Mouse (Mus musculus) neural tube, embryonic 12.5 days (tissue): ENCODE measurements around the gene Cntln. TPM values are rescaled to one million over a fixed set of nuclear protein-coding genes. Genes with fewer than 3 reads are reported as not detected.

ENCODE experiments used
- ATAC-seq: fragments of 200-750 bp; cut with Nextera tagmentation; 2 replicates; pipeline ENCODE4 v1.8.0; 2017; ENCODE audit warnings: low read depth, mild to moderate bottlenecking, moderate TSS enrichment, moderate library complexity; ENCODE audit not compliant: low FRiP score
- H3K27ac ChIP-seq: fragments of 300-500 bp; sonication (generic); 2 replicates; pipeline ENCODE4 v1.5.1; 2016
- H3K27me3 ChIP-seq: fragments of 300-500 bp; sonication (generic); replicated peaks from 2 replicates; pipeline ENCODE4 v1.6.1; 2016; ENCODE audit warnings: mild to moderate bottlenecking
- H3K36me3 ChIP-seq: fragments of 300-500 bp; sonication (generic); 2 replicates; pipeline ENCODE4 v1.6.1; 2016; ENCODE audit warnings: mild to moderate bottlenecking
- H3K4me1 ChIP-seq: fragments of 300-500 bp; sonication (generic); 2 replicates; pipeline ENCODE4 v1.6.1; 2016
- H3K4me2 ChIP-seq: fragments of 300-500 bp; sonication (generic); replicated peaks from 2 replicates; pipeline ENCODE4 v1.6.1; 2016; ENCODE audit warnings: mild to moderate bottlenecking
- H3K4me3 ChIP-seq: fragments of 300-500 bp; sonication (generic); 2 replicates; pipeline ENCODE4 v1.5.1; 2016
- H3K9ac ChIP-seq: fragments of 300-500 bp; sonication (generic); 2 replicates; pipeline ENCODE4 v1.6.1; 2016; ENCODE audit warnings: mild to moderate bottlenecking
- H3K9me3 ChIP-seq: fragments of 300-500 bp; sonication (generic); 2 replicates; pipeline ENCODE4 v1.6.1; 2016; ENCODE audit warnings: mild to moderate bottlenecking
- WGBS: fragments of 180-500 bp; shearing (Covaris S2); methylation state at CpG from one replicate; pipeline ENCODE4 v1.1.7; 2016; 5-methylcytosine and 5-hydroxymethylcytosine counted together
- polyA plus RNA-seq: library from polyadenylated mRNA; unstranded; fragments of >200 nt; fragmentation: Nextera tagmentation; extraction: Ambion mirVana; gene quantifications from 2 replicates; pipeline ENCODE4 v1.2.1, GENCODE M21; 2016

Gene Cntln
- polyA plus RNA-seq, 1 experiment from 2014 or later, result 10.5 TPM

DNA sequence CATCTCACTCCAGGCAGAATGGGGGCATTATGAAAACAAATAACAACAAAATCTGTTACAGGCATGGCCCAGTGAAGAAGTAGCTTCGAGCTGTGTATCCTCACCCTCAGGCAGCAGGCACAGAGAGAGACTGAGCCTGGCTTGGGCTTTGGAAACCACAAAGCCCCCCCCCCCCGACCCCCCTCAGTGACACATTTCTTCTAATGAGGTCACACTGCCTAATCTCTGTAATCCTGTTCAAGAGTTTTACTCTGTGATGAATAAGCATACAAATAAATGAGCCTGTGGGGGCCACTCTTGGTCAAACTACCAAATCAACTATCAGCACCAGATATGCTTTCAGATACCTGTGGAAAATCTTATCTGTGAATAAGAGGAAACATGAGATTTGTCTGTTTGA is 177.6 kb downstream of the Cntln start:
- H3K9me3 ChIP-seq, result no peaks in the 10 kb centered on the region
- WGBS, result 71% methylated on average over 2 of the region's 2 CpGs
- H3K9ac ChIP-seq, result no peak overlapping the region
- no peak overlapping the region for H3K4me3 ChIP-seq
- no peak overlapping the region for H3K4me2 ChIP-seq
- no peaks in the 10 kb centered on the region for H3K27me3 ChIP-seq
- ATAC-seq, result no peak
- no peak overlapping the region for H3K27ac ChIP-seq
- no peaks in the 10 kb centered on the region for H3K36me3 ChIP-seq
- H3K4me1 ChIP-seq, result no peaks in the 10 kb centered on the region

DNA sequence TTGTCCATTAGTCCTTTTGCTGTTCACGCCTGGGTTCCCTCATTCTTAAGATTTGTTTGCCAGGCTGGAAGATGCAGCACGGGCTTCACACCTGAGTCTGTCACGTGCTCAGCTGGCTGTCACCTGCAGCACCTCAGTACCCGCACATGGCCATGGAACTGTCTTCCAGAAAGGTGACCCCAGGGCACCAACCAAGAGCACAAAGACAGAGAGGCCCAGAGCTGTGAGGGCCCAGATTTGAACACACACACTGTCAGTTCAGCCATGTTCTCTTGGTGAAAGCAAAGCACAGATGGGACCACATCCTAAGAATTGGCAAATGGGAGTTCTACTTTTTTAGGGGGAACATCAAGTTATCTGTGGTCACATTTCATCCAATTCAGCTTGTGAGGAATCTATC is 211.9 kb downstream of the Cntln start:
- no peak overlapping the region for H3K4me2 ChIP-seq
- H3K27me3 ChIP-seq, result no peaks in the 10 kb centered on the region
- 74% methylated on average over 4 of the region's 4 CpGs for WGBS
- no peak overlapping the region for H3K9ac ChIP-seq
- no peaks in the 10 kb centered on the region for H3K4me1 ChIP-seq
- no peak overlapping the region for H3K27ac ChIP-seq
- peak; percentile 50; the same call in 1 of the 2 replicates for ATAC-seq
- H3K9me3 ChIP-seq, result no peaks in the 10 kb centered on the region
- peaks cover 4% of the 10 kb centered on the region; the same call in 1 of the 2 replicates for H3K36me3 ChIP-seq
- no peak overlapping the region for H3K4me3 ChIP-seq

DNA sequence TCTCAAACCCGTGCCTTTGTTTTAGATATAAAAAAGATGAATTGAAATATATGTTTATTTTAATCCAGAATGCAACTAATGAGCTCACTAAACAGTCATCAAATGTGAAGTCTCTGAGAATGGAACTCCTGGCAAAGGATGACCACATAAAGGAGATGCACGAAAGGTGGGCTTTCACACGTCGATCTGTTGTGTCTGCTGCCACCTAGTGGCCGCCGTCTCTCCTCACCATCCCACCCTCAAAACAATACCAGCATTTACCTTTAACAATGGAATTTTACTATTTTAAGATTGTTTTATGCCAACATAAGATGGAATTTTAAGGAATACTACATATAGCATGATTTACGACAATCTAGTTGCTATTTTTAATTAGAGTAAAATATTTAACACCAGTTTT is 212.6 kb downstream of the Cntln start:
- Histone ChIP-seq H3K9me3 (no peaks in the 10 kb centered on the region), H3K9ac (no peak overlapping the region), H3K4me3 (no peak overlapping the region), H3K36me3 (peaks cover 4% of the 10 kb centered on the region; the same call in 1 of the 2 replicates), H3K4me1 (no peaks in the 10 kb centered on the region), H3K27me3 (no peaks in the 10 kb centered on the region), H3K27ac (no peak overlapping the region), H3K4me2 (no peak overlapping the region)
- 16% methylated on average over 7 of the region's 7 CpGs for WGBS
- ATAC-seq, result peak; percentile 89; the same call in 1 of the 2 replicates

DNA sequence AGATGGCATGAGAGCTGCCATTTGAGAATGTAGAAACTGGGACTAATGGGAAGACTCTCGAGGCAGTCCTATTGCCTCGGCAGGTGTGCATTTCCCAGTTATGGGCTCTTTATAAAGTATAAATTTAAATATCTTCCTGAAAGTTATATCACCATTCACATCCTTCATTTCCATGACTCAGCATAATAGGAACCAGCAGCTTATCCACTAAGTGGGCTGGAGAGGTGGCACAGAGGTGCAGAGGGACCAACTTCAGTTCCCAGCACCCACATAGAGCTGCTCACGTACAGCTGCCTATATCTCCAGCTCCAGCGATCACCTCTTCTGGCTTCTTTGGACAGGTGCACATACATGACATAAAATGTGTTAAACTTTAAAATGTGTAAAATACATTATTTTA is 218.1 kb downstream of the Cntln start:
- no peaks in the 10 kb centered on the region for H3K4me1 ChIP-seq
- WGBS, result 92% methylated on average over 4 of the region's 4 CpGs
- H3K27ac ChIP-seq, result no peak overlapping the region

DNA sequence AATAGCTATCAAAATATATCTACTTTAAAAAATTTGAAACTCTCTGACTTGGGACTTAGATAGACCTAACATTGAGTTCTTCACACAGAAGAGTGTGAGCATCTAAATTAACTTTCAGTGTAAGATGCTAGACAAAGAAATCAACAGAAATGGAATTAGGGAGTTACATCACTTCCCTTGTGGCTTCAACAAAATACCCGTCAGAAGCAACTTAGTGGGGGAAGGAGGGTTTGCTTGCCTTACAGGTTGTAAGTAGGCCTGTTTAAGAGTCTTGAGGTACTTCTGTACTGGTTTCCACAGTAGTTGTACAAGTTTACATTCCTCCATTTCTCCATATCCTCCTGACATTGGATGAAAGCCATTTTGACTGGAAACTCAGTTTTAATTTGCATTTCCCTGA is 222.3 kb downstream of the Cntln start:
- Histone ChIP-seq H3K4me1 (no peaks in the 10 kb centered on the region), H3K27ac (no peak overlapping the region), H3K4me3 (no peak overlapping the region), H3K4me2 (no peak overlapping the region), H3K27me3 (no peaks in the 10 kb centered on the region), H3K9me3 (no peaks in the 10 kb centered on the region), H3K9ac (no peak overlapping the region), H3K36me3 (no peaks in the 10 kb centered on the region)
- ATAC-seq, result no peak
- WGBS, result 78% methylated on average over 1 of the region's 1 CpGs

More for the DNA sequence above, 218.1 kb downstream of the Cntln start:
- no peak overlapping the region for H3K4me3 ChIP-seq
- H3K9ac ChIP-seq, result no peak overlapping the region
- H3K27me3 ChIP-seq, result no peaks in the 10 kb centered on the region
- peaks cover 4% of the 10 kb centered on the region; the same call in 1 of the 2 replicates for H3K36me3 ChIP-seq
- no peak for ATAC-seq
- no peak overlapping the region for H3K4me2 ChIP-seq
- H3K9me3 ChIP-seq, result no peaks in the 10 kb centered on the region

DNA sequence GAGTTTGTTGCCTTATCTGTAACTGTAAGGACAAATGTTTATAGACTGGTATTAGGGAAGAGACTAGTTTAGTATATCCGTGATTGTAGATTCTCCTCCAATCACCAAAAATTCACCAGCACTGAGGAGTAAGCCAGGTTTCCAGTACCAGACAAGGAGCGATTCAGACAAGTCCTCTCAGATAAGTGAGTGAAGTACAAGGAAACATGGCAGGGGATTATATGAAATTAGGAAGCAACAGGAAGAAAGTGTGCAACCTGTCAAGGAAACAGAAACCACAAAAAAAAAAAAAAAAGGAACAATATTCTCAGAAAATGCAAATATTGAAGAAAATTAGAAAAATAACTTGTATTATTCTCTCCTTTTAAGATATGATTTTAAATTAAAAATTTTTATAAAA is 222.9 kb downstream of the Cntln start:
- H3K27ac ChIP-seq, result no peak overlapping the region
- no peak overlapping the region for H3K4me3 ChIP-seq
- no peak overlapping the region for H3K4me2 ChIP-seq
- WGBS, result 94% methylated on average over 2 of the region's 2 CpGs
- no peaks in the 10 kb centered on the region for H3K9me3 ChIP-seq
- no peak for ATAC-seq
- no peaks in the 10 kb centered on the region for H3K4me1 ChIP-seq
- no peak overlapping the region for H3K9ac ChIP-seq
- H3K27me3 ChIP-seq, result no peaks in the 10 kb centered on the region
- H3K36me3 ChIP-seq, result no peaks in the 10 kb centered on the region

DNA sequence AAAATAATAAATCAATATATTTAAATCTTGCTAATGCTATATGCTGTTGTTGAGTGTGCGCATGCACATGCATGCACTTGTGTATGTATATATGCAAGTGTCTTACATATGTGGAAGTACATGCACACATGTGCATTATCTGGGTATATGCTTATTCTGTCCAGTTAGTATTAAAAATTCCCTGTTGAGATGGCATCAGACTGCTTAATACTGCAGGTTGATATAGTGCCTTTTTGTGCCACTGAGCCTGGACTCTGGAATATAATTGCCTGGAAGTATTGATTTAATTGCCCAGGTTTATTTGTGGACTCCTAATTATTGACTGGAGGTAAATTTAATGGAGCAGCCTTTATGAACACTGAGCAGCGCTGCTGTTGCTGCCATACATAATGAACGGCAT is 236.2 kb downstream of the Cntln start:
- no peaks in the 10 kb centered on the region for H3K4me1 ChIP-seq
- H3K27ac ChIP-seq, result no peak overlapping the region
- H3K36me3 ChIP-seq, result no peaks in the 10 kb centered on the region
- 79% methylated on average over 3 of the region's 3 CpGs for WGBS
- no peaks in the 10 kb centered on the region for H3K9me3 ChIP-seq
- no peak for ATAC-seq
- H3K4me2 ChIP-seq, result no peak overlapping the region
- H3K27me3 ChIP-seq, result no peaks in the 10 kb centered on the region
- H3K4me3 ChIP-seq, result no peak overlapping the region
- H3K9ac ChIP-seq, result no peak overlapping the region

DNA sequence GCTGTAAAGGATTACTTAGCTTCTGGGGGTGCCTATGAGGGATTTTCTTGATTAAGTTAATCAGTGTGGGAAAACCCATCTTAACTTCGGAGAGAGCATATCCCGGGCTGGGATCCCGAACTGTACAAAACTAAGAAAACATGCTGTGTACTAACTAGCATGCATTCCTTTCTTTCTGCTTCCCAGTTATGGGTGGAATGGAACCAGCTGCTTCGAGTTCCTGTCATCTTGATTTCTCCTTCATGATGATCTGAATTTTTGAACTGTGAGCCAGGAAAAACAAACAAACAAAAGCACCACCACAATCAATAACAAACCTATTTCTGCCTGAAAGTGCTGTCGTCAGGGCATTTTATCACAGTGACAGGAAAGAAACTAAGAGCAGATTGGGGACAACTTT is 265.6 kb downstream of the Cntln start:
- Histone ChIP-seq H3K9ac (no peak overlapping the region), H3K4me1 (no peaks in the 10 kb centered on the region), H3K27ac (no peak overlapping the region), H3K36me3 (no peaks in the 10 kb centered on the region), H3K9me3 (no peaks in the 10 kb centered on the region), H3K4me3 (no peak overlapping the region), H3K27me3 (no peaks in the 10 kb centered on the region), H3K4me2 (no peak overlapping the region)
- no peak for ATAC-seq
- WGBS, result 90% methylated on average over 5 of the region's 5 CpGs

DNA sequence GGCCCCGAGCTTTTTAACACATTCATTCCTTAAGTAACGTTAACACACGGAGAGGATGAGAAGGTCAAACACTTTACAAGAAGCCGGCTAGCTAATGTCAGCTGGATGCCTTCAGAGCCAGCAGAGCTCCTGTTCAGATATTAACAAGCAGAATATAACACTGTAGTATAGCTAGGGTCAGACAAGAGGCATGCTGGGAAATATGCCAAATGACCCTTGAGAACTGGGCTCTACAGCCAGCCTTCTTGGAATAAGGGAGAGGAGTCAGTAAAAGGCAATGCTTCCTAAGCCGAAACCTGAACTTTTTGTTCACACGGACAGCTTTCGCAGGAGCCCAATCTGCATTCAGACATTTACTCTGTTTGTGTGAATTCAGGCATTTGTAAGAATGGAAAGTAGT is 267.8 kb downstream of the Cntln start:
- H3K27me3 ChIP-seq, result no peaks in the 10 kb centered on the region
- H3K4me2 ChIP-seq, result no peak overlapping the region
- H3K9me3 ChIP-seq, result no peaks in the 10 kb centered on the region
- no peaks in the 10 kb centered on the region for H3K36me3 ChIP-seq
- H3K27ac ChIP-seq, result no peak overlapping the region
- H3K4me3 ChIP-seq, result no peak overlapping the region
- H3K9ac ChIP-seq, result no peak overlapping the region
- H3K4me1 ChIP-seq, result no peaks in the 10 kb centered on the region
- no peak for ATAC-seq
- WGBS, result 94% methylated on average over 7 of the region's 7 CpGs

DNA sequence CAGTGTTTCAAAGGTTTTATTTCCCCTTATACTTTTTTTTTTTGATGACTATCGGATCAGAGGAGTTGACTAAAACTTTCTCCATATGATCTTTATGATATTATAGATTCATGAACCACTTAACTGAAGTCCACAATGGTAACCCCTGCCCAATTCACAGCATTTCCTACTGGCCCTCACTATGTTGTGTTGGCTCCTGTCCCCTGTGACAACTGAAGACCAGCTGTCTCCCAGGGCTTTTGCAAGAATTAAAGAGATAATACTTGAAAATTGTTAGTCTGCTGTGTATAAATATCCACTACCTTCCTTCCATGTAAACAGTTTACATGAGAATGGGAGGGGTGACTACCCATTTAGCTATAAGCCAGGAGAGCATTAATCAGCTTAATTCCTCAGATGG is 270.3 kb downstream of the Cntln start:
- no peak for ATAC-seq
- Histone ChIP-seq H3K27ac (no peak overlapping the region), H3K4me2 (no peak overlapping the region), H3K9ac (no peak overlapping the region), H3K9me3 (no peaks in the 10 kb centered on the region), H3K36me3 (no peaks in the 10 kb centered on the region), H3K4me3 (no peak overlapping the region), H3K4me1 (no peaks in the 10 kb centered on the region), H3K27me3 (no peaks in the 10 kb centered on the region)
- WGBS, result 93% methylated on average over 1 of the region's 1 CpGs

DNA sequence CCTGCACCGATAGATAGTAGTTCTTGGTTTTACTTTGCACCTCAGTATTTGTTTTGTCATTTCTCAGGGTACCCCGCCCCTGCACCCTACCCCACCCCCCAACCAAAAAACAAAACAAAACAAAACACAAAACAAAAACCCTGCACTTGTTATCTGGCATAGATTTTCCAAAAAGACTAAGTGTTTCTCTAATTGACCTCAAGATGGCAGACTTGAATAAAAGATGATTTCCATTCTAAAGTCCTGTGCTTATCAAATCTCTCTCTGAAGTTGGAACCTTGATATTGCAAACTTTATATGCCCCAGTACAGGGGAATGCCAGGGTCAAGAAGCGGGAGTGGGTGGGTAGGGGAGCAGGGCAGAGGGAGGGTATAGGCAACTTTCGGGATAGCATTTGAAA is 277.0 kb downstream of the Cntln start:
- H3K4me2 ChIP-seq, result no peak overlapping the region
- H3K9me3 ChIP-seq, result no peaks in the 10 kb centered on the region
- H3K36me3 ChIP-seq, result no peaks in the 10 kb centered on the region
- H3K27ac ChIP-seq, result no peak overlapping the region
- 65% methylated on average over 4 of the region's 4 CpGs for WGBS
- ATAC-seq, result no peak
- no peaks in the 10 kb centered on the region for H3K4me1 ChIP-seq
- no peak overlapping the region for H3K4me3 ChIP-seq
- H3K9ac ChIP-seq, result no peak overlapping the region
- H3K27me3 ChIP-seq, result no peaks in the 10 kb centered on the region

DNA sequence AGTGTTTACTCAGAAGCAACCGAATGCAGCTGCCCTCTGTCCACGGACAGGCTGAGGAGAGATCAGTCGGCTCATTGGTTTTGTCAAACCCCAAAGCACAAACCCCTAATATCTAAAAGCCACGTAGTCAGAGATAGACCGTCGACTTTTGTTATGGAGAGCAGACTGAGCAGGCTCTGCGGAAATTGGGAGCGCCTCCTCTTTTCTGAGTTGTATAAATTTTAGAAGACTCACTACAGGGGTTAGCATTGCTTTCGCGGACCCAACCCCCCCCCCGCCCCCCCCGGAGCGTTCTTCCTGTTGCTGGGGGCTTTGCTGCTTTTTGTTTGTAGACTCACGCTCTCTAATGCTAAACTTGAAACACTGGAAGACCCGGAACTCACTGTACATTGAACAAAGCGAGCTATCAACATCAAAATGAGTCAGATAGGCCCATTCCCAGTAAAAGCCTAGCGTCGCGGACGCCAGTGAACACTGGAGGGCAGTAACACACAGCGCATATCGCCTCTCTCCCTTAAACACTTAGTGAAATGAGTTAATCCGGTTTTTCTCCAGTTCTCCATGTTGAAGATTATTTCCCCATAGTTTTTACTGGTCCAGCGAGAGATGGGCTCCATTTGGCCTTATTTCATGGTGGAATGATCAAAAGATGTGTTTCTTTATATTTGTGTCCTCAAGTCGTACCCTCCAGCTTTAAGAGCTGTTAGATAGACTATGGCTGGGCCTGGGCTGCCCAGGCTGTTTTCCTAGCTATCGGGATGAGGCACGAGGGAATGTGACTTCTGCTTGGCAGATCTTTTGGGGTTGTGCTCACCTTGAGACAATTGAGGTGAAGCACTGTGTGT is 278.6 kb downstream of the Cntln start:
- Histone ChIP-seq H3K9ac (no peak overlapping the region), H3K9me3 (no peaks in the 10 kb centered on the region), H3K27ac (no peak overlapping the region), H3K4me3 (no peak overlapping the region), H3K4me2 (peak overlapping the region; percentile 34; the same call in 1 of the 2 replicates), H3K27me3 (no peaks in the 10 kb centered on the region), H3K4me1 (no peaks in the 10 kb centered on the region), H3K36me3 (no peaks in the 10 kb centered on the region)
- ATAC-seq, result peak; percentile 92
- WGBS, result 26% methylated on average over 27 of the region's 27 CpGs

DNA sequence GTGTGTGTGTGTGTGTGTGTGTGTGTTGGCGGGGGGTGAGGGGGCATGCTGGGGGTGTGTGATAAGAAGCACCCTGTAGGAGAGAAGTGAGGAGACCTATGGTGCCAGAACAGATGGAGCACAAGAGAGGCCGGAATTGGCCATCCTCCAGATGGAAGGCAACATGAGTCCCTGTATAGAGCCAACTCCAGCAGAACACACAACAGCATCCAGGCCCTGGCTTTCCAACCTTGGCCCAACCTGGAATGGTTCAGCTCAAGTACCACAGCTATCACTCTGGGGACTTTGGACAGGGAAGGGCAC is 279.2 kb downstream of the Cntln start:
- no peaks in the 10 kb centered on the region for H3K27me3 ChIP-seq
- H3K4me2 ChIP-seq, result no peak overlapping the region
- no peaks in the 10 kb centered on the region for H3K9me3 ChIP-seq
- ATAC-seq, result peak; percentile 61; the same call in 1 of the 2 replicates
- no peak overlapping the region for H3K9ac ChIP-seq
- no peaks in the 10 kb centered on the region for H3K36me3 ChIP-seq
- H3K4me3 ChIP-seq, result no peak overlapping the region
- H3K27ac ChIP-seq, result no peak overlapping the region
- 94% methylated on average over 2 of the region's 2 CpGs for WGBS
- no peaks in the 10 kb centered on the region for H3K4me1 ChIP-seq
